Mouse (Mus musculus): ENCODE measurements around the gene Gpa33.

Gpa33 gene

GRCm38 (mm10) chr1:166164580-166164979 is 34.5 kb downstream of the Gpa33 start:
- DNase-seq (ENCODE audit: low spot score): no peak

GRCm38 (mm10) chr1:166165159-166165558 is 35.1 kb downstream of the Gpa33 start:
- DNase-seq (ENCODE audit: low spot score): no peak

- no peak for DNase-seq (ENCODE audit: low spot score)
These were observed 37.4 kb downstream of the Gpa33 start for GRCm38 (mm10) chr1:166167405-166167804.

GRCm38 (mm10) chr1:166168017-166168416 is 38.0 kb downstream of the Gpa33 start:
- no peak for DNase-seq (ENCODE audit: low spot score)

- DNase-seq (ENCODE audit: low spot score): no peak
These were observed 39.7 kb downstream of the Gpa33 start for GRCm38 (mm10) chr1:166169713-166170112.

GRCm38 (mm10) chr1:166170852-166171251 is 40.8 kb downstream of the Gpa33 start:
- no peak for DNase-seq (ENCODE audit: low spot score)

GRCm38 (mm10) chr1:166172992-166173391 is 43.0 kb downstream of the Gpa33 start:
- no peak for DNase-seq (ENCODE audit: low spot score)

GRCm38 (mm10) chr1:166173621-166174020 is 43.6 kb downstream of the Gpa33 start:
- no peak for DNase-seq (ENCODE audit: low spot score)

- DNase-seq (ENCODE audit: low spot score): no peak
These were observed 51.5 kb downstream of the Gpa33 start for GRCm38 (mm10) chr1:166181510-166181909.

- no peak for DNase-seq (ENCODE audit: low spot score)
These were observed 53.1 kb downstream of the Gpa33 start for GRCm38 (mm10) chr1:166182952-166183627.

- DNase-seq (ENCODE audit: low spot score): no peak
These were observed 54.6 kb downstream of the Gpa33 start for GRCm38 (mm10) chr1:166184391-166185229.

GRCm38 (mm10) chr1:166185357-166185756 is 55.3 kb downstream of the Gpa33 start:
- DNase-seq (ENCODE audit: low spot score): no peak

GRCm38 (mm10) chr1:166189821-166190220 is 59.8 kb downstream of the Gpa33 start:
- no peak for DNase-seq (ENCODE audit: low spot score)

GRCm38 (mm10) chr1:166204171-166204570 is 74.1 kb downstream of the Gpa33 start:
- DNase-seq (ENCODE audit: low spot score): no peak

GRCm38 (mm10) chr1:166205159-166205558 is 75.1 kb downstream of the Gpa33 start:
- DNase-seq (ENCODE audit: low spot score): no peak

GRCm38 (mm10) chr1:166209371-166209770 is 79.3 kb downstream of the Gpa33 start:
- DNase-seq (ENCODE audit: low spot score): no peak

GRCm38 (mm10) chr1:166214181-166214580 is 84.1 kb downstream of the Gpa33 start:
- DNase-seq (ENCODE audit: low spot score): no peak

All from layer of hippocampus, adult 9-10 months (tissue).